Mouse (Mus musculus) MEL (cell line): ENCODE results near the gene Col26a1. TPM values are rescaled to one million over a fixed set of nuclear protein-coding genes. Genes with fewer than 3 reads are reported as not detected.

Experiments
- DNase-seq: peaks from one replicate; pipeline ENCODE4 v3.0.0; 2011; ENCODE audit warnings: low read depth, low spot score
- H3K27ac ChIP-seq: 2 replicates; pipeline ENCODE4 v1.5.1; 2012; ENCODE audit warnings: low read depth, mild to moderate bottlenecking, control low read depth, low read length, moderate library complexity; ENCODE audit not compliant: control insufficient read depth
- H3K27me3 ChIP-seq, 2 experiments: fragments of 150-350 bp in 1 of 2; sonication (generic) in 1 of 2; 2 replicates each; pipeline ENCODE4 v1.6.1; 2012; ENCODE audit warnings: low read length in 2 of 2, mild to moderate bottlenecking in 2 of 2, improper control_type of control experiment in 1 of 2, moderate library complexity in 1 of 2; ENCODE audit not compliant: insufficient read depth in 2 of 2, control insufficient read depth in 1 of 2
- H3K36me3 ChIP-seq, 2 experiments: 2 replicates each; pipeline ENCODE4 v1.6.1; 2012 to 2014; ENCODE audit warnings: low read length in 2 of 2, improper control_type of control experiment in 1 of 2, inconsistent platforms in 1 of 2, mild to moderate bottlenecking in 1 of 2; ENCODE audit not compliant: insufficient read depth in 2 of 2, control insufficient read depth in 1 of 2
- H3K4me1 ChIP-seq, 2 experiments: fragments of 150-350 bp in 1 of 2; sonication (generic) in 1 of 2; 2 replicates each; pipeline ENCODE4 v1.6.1; 2012; ENCODE audit warnings: low read length in 2 of 2, improper control_type of control experiment in 1 of 2, mild to moderate bottlenecking in 1 of 2; ENCODE audit not compliant: insufficient read depth in 2 of 2, control insufficient read depth in 1 of 2
- H3K4me3 ChIP-seq, 2 experiments: fragments of 150-350 bp in 1 of 2; sonication (generic) in 1 of 2; 2 replicates each; pipeline ENCODE4 v1.5.1; 2012; ENCODE audit warnings: low read depth in 2 of 2, low read length in 2 of 2, mild to moderate bottlenecking in 2 of 2, moderate library complexity in 2 of 2, control low read depth in 1 of 2, improper control_type of control experiment in 1 of 2; ENCODE audit not compliant: control insufficient read depth in 1 of 2, insufficient read depth in 1 of 2
- H3K79me2 ChIP-seq: 2 replicates; pipeline ENCODE4 v1.6.1; 2012; ENCODE audit warnings: mild to moderate bottlenecking, low read length, moderate library complexity; ENCODE audit not compliant: control insufficient read depth, poor library complexity, insufficient read depth
- H3K9ac ChIP-seq: 2 replicates; pipeline ENCODE4 v1.6.1; 2012; ENCODE audit warnings: low read depth, mild to moderate bottlenecking, control low read depth, low read length, moderate library complexity; ENCODE audit not compliant: control insufficient read depth, poor library complexity, severe bottlenecking
- H3K9me3 ChIP-seq: fragments of 150-350 bp; sonication (generic); replicated peaks from 2 replicates; pipeline ENCODE4 v1.6.1; 2012; ENCODE audit warnings: mild to moderate bottlenecking, low read length, improper control_type of control experiment, moderate library complexity; ENCODE audit not compliant: insufficient read depth
- CTCF ChIP-seq, 3 experiments: IDR thresholded peaks in 2 of 3; conservative IDR thresholded peaks in 1 of 3; 2 replicates each; pipeline ENCODE4 v1.5.1; 2011 to 2012; ENCODE audit warnings: low read length in 3 of 3, low read depth in 2 of 3, mild to moderate bottlenecking in 2 of 3, improper control_type of control experiment in 1 of 3, inconsistent platforms in 1 of 3, mixed read lengths in 1 of 3, moderate library complexity in 1 of 3; ENCODE audit not compliant: control insufficient read depth in 1 of 3, insufficient read depth in 1 of 3, poor library complexity in 1 of 3, severe bottlenecking in 1 of 3
- ELF1 ChIP-seq: IDR thresholded peaks from 2 replicates; pipeline ENCODE4 v1.6.1; 2014; ENCODE audit warnings: low read depth, mild to moderate bottlenecking, inconsistent platforms, low read length, improper control_type of control experiment, moderate library complexity
- EP300 ChIP-seq, 2 experiments: IDR thresholded peaks; 2 replicates each; pipeline ENCODE4 v1.6.1; 2011; ENCODE audit warnings: improper control_type of control experiment in 2 of 2, low read length in 2 of 2, low read depth in 1 of 2, mild to moderate bottlenecking in 1 of 2
- GABPA ChIP-seq: IDR thresholded peaks from 2 replicates; pipeline ENCODE4 v1.6.1; 2012; ENCODE audit warnings: low read depth, mild to moderate bottlenecking, inconsistent platforms, low read length, improper control_type of control experiment, moderate library complexity
- GATA1 ChIP-seq: IDR thresholded peaks from 2 replicates; pipeline ENCODE4 v1.6.1; 2011; ENCODE audit warnings: low read depth, low read length, improper control_type of control experiment
- HCFC1 ChIP-seq: IDR thresholded peaks from 2 replicates; pipeline ENCODE4 v1.6.1; 2012; ENCODE audit warnings: low read depth, mild to moderate bottlenecking, inconsistent platforms, low read length, improper control_type of control experiment, moderate library complexity
- JUND ChIP-seq: IDR thresholded peaks from 2 replicates; pipeline ENCODE4 v1.6.1; 2011; ENCODE audit warnings: low read depth, mild to moderate bottlenecking, improper control_type of control experiment, low read length
- KAT2A ChIP-seq: conservative IDR thresholded peaks from 2 replicates; pipeline ENCODE4 v1.6.1; 2012; ENCODE audit warnings: low read depth, low read length, improper control_type of control experiment, inconsistent platforms
- MAZ ChIP-seq: IDR thresholded peaks from 2 replicates; pipeline ENCODE4 v1.6.1; 2012; ENCODE audit warnings: low read depth, mild to moderate bottlenecking, inconsistent platforms, low read length, improper control_type of control experiment
- MYB ChIP-seq: IDR thresholded peaks from 2 replicates; pipeline ENCODE4 v1.6.1; 2011; ENCODE audit warnings: mild to moderate bottlenecking, low read depth, low read length, improper control_type of control experiment
- MYC ChIP-seq: IDR thresholded peaks from 2 replicates; pipeline ENCODE4 v1.6.1; 2011; ENCODE audit warnings: low read depth, mild to moderate bottlenecking, low read length, improper control_type of control experiment, moderate library complexity
- NELFE ChIP-seq: IDR thresholded peaks from 2 replicates; pipeline ENCODE4 v1.6.1; 2011; ENCODE audit warnings: low read depth, low read length, improper control_type of control experiment
- POLR2AphosphoS2 ChIP-seq: IDR thresholded peaks from 2 replicates; pipeline ENCODE4 v1.6.1; 2011; ENCODE audit warnings: low read length, improper control_type of control experiment
- RAD21 ChIP-seq: IDR thresholded peaks from 2 replicates; pipeline ENCODE4 v1.6.1; 2011; ENCODE audit warnings: mild to moderate bottlenecking, low read depth, low read length, improper control_type of control experiment
- SMC3 ChIP-seq: IDR thresholded peaks from 2 replicates; pipeline ENCODE4 v1.6.1; 2011; ENCODE audit warnings: low read depth, low read length, improper control_type of control experiment
- TAL1 ChIP-seq: IDR thresholded peaks from 2 replicates; pipeline ENCODE4 v1.6.1; 2012; ENCODE audit warnings: mild to moderate bottlenecking, inconsistent platforms, low read length, moderate library complexity, mixed read lengths
- TCF12 ChIP-seq: IDR thresholded peaks from 2 replicates; pipeline ENCODE4 v1.6.1; 2014; ENCODE audit warnings: low read depth, mild to moderate bottlenecking, inconsistent platforms, low read length, improper control_type of control experiment, moderate library complexity
- UBTF ChIP-seq: IDR thresholded peaks from 2 replicates; pipeline ENCODE4 v1.6.1; 2012; ENCODE audit warnings: low read depth, mild to moderate bottlenecking, inconsistent platforms, low read length, improper control_type of control experiment, moderate library complexity, borderline replicate concordance; ENCODE audit not compliant: insufficient read depth
- USF1 ChIP-seq: IDR thresholded peaks from 2 replicates; pipeline ENCODE4 v1.6.1; 2014; ENCODE audit warnings: low read depth, mild to moderate bottlenecking, inconsistent platforms, low read length, improper control_type of control experiment, moderate library complexity
- ZC3H11A ChIP-seq: IDR thresholded peaks from 2 replicates; pipeline ENCODE4 v1.6.1; 2012; ENCODE audit warnings: low read depth, mild to moderate bottlenecking, inconsistent platforms, low read length, improper control_type of control experiment
- polyA plus RNA-seq, 2 experiments: library from polyadenylated mRNA; stranded (reverse) in 1 of 2; unstranded in 1 of 2; fragments of >175 nt in 1 of 2; fragments of >200 nt in 1 of 2; gene quantifications; 2 replicates each; pipeline versions ENCODE4 v1.2.1 to v1.2.4; 2012; ENCODE audit warnings: low replicate concordance in 2 of 2, low read depth in 1 of 2; ENCODE audit not compliant: insufficient read length in 2 of 2, insufficient read depth in 1 of 2, missing spikeins in 1 of 2
- total RNA-seq: library from RNA; depleted of rRNA; stranded (reverse); fragments of 300-350 nt; gene quantifications from 2 replicates; pipeline ENCODE4 v1.2.3, GENCODE M21; 2012

The Col26a1 gene
- total and polyA plus RNA-seq, 3 experiments, result not detected

DNA sequence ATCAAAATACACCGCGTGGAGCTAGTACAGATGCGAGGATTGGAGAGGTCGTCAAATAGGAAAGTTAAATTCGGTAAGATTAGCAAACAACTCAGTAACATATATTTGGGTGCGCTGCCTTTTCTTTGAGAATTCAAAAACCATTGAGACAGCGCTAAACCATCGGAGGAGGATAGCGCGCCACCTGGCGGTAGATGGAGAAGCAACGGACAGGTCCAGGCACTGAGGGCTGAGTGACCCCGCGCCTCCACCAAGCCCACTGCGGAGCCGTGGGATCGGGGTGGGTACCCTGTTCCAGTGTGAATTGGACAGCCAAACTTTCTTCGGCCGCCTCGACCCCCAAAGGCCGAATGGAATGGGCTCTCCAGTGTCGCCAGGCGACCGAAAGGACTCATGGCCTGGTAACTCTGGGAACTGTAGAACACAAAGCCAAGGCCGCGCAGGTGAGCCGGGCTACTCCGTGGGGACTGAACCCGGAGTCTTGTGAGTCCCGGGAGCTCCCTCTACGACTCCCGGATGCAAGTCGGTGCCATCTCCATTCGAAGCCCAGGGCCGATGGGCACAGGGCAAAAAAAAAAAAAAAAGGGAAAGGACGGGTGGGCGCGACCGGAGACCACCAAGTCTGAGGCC is 1.5 kb downstream of the Col26a1 start:
- no peak overlapping the region for H3K4me3 ChIP-seq
- H3K9ac ChIP-seq, result no peak overlapping the region
- H3K36me3 ChIP-seq, result no peaks in the 10 kb centered on the region
- no peaks in the 10 kb centered on the region for H3K4me1 ChIP-seq
- no peaks in the 10 kb centered on the region; a peak in 2 of 4 replicates for H3K27me3 ChIP-seq
- DNase-seq, result peak; percentile 7
- peak; percentile 16 to 65 (median 49); a peak in 4 of 6 replicates for TF ChIP-seq CTCF (IDR thresholded peaks at IDR 0.05 in 2 of 3, conservative IDR thresholded peaks at IDR 0.05 in 1 of 3; ENCODE audit: control insufficient read depth in 1 of 3, insufficient read depth in 1 of 3, low read depth in 2 of 3, low read length in 3 of 3, poor library complexity in 1 of 3, severe bottlenecking in 1 of 3)
- TF ChIP-seq ELF1, result no peak
- peak; percentile 54 for TF ChIP-seq SMC3
- H3K27ac ChIP-seq, result no peak overlapping the region
- H3K9me3 ChIP-seq, result no peaks in the 10 kb centered on the region
- H3K79me2 ChIP-seq, result no peaks in the 10 kb centered on the region

DNA sequence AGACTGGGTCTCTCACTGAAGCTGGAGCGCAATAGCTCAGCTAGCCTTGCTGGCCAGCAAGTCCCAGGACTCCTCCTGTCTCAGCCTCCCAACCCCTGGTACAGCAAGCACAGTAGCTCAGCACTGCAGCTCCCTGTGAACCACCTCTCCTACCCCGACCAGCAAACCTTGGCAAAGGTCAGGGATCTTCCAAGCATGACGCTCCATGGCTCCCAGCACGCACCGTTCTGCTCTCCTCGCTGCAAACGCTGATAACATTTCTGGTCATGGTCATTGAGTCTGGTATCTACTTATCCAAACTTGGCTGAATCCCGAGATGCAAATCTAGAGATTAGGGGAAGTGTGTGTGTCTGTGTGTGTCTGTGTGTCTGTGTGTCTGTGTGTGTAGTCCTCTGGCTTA is 2.9 kb downstream of the Col26a1 start:
- Histone ChIP-seq H3K27me3 (no peaks in the 10 kb centered on the region), H3K9ac (no peak overlapping the region), H3K79me2 (no peaks in the 10 kb centered on the region), H3K9me3 (no peaks in the 10 kb centered on the region), H3K27ac (no peak overlapping the region), H3K4me3 (no peak overlapping the region), H3K36me3 (no peaks in the 10 kb centered on the region), H3K4me1 (no peaks in the 10 kb centered on the region)
- TF ChIP-seq UBTF (no peak), GATA1 (no peak), KAT2A (no peak), MYC (no peak)
- DNase-seq, result no peak

DNA sequence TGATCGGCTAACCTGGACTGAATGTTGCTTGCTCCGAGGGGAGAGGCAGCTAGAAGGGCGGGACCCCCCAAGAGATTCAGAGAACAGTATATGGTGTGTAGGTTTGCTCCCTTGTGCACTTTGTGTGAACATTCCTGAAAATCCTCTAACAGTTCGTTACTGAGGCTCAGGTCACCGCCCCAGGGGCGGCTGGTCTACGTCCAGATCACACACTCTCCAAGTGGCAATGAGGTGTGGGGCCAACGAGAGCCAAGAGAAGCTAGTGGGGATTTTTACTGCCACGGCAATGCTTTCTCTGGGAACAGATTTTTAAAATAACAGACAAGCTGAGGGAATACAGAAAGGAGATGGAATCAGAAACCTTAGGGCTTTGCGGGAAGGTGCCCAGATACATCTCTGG is 8.7 kb downstream of the Col26a1 start:
- Histone ChIP-seq H3K27ac (no peak overlapping the region), H3K79me2 (no peaks in the 10 kb centered on the region), H3K27me3 (no peaks in the 10 kb centered on the region; a peak in 1 of 4 replicates), H3K4me1 (no peaks in the 10 kb centered on the region), H3K9me3 (no peaks in the 10 kb centered on the region), H3K36me3 (no peaks in the 10 kb centered on the region), H3K4me3 (no peak overlapping the region), H3K9ac (no peak overlapping the region)
- no peak for TF ChIP-seq MYB
- DNase-seq, result no peak

DNA sequence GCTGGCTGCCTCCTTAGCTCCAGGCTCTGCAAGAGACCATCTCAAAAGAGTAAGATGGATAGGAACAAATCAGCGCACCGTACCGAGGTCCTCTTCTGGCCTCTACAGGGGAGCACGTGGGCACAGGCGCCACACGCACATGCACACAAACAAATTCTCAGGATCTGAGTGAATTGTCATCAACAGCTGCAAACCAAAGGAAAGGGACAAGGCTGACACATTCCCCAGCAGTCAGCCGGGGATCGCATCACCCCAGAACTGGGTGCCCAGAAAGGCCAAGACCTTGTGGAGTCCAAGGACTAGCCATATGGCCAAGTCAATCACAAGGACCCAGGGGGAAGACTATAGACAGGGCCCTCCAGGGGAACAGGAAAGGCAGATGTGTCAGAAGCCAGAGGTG is 10.6 kb downstream of the Col26a1 start:
- Histone ChIP-seq H3K27me3 (no peaks in the 10 kb centered on the region; a peak in 1 of 4 replicates), H3K27ac (no peak overlapping the region), H3K9me3 (no peaks in the 10 kb centered on the region), H3K36me3 (no peaks in the 10 kb centered on the region), H3K4me1 (no peaks in the 10 kb centered on the region), H3K9ac (no peak overlapping the region), H3K79me2 (no peaks in the 10 kb centered on the region), H3K4me3 (no peak overlapping the region)
- no peak for DNase-seq
- TF ChIP-seq JUND, result no peak
- TF ChIP-seq MAZ, result no peak
- TF ChIP-seq USF1, result no peak
- no peak for TF ChIP-seq EP300 (IDR thresholded peaks at IDR 0.05; ENCODE audit: low read depth in 1 of 2, low read length in 2 of 2)
- no peak for TF ChIP-seq GATA1
- TF ChIP-seq TAL1, result no peak
- no peak for TF ChIP-seq NELFE
- TF ChIP-seq RAD21, result no peak
- no peak for TF ChIP-seq POLR2AphosphoS2
- TF ChIP-seq MYC, result no peak
- TF ChIP-seq TCF12, result no peak
- no peak for TF ChIP-seq GABPA
- no peak for TF ChIP-seq CTCF (IDR thresholded peaks at IDR 0.05 in 2 of 3, conservative IDR thresholded peaks at IDR 0.05 in 1 of 3; ENCODE audit: control insufficient read depth in 1 of 3, insufficient read depth in 1 of 3, low read depth in 2 of 3, low read length in 3 of 3, poor library complexity in 1 of 3, severe bottlenecking in 1 of 3)
- no peak for TF ChIP-seq ZC3H11A
- no peak for TF ChIP-seq HCFC1
